Mouse (Mus musculus) hindbrain, embryonic 16.5 days (tissue): ENCODE results near the gene Dnm3. TPM values are rescaled to one million over a fixed set of nuclear protein-coding genes. Genes with fewer than 3 reads are reported as not detected.

ENCODE experiments used
- ATAC-seq: fragments of 200-750 bp; cut with Nextera tagmentation; 2 replicates; pipeline ENCODE4 v1.8.0; 2017; ENCODE audit warnings: moderate TSS enrichment, moderate library complexity
- H3K27ac ChIP-seq: fragments of 300-500 bp; sonication (generic); 2 replicates; pipeline ENCODE4 v1.5.1; 2014; ENCODE audit warnings: low read depth, mild to moderate bottlenecking, control low read depth, low read length, moderate library complexity
- H3K27me3 ChIP-seq: fragments of 300-500 bp; sonication (generic); replicated peaks from 2 replicates; pipeline ENCODE4 v1.6.1; 2014; ENCODE audit warnings: low read length; ENCODE audit not compliant: control insufficient read depth, insufficient read depth
- H3K36me3 ChIP-seq: fragments of 300-500 bp; sonication (generic); 2 replicates; pipeline ENCODE4 v1.6.1; 2014; ENCODE audit warnings: mild to moderate bottlenecking, low read length, moderate library complexity, mixed read lengths; ENCODE audit not compliant: control insufficient read depth, insufficient read depth
- H3K4me1 ChIP-seq: fragments of 300-500 bp; sonication (generic); 2 replicates; pipeline ENCODE4 v1.6.1; 2014; ENCODE audit warnings: low read depth, low read length; ENCODE audit not compliant: control insufficient read depth, insufficient read depth
- H3K4me2 ChIP-seq: fragments of 300-500 bp; sonication (generic); 2 replicates; pipeline ENCODE4 v1.6.1; 2014; ENCODE audit warnings: mild to moderate bottlenecking, low read length, control low read depth, moderate library complexity
- H3K4me3 ChIP-seq: fragments of 300-500 bp; sonication (generic); 2 replicates; pipeline ENCODE4 v1.5.1; 2014; ENCODE audit warnings: mild to moderate bottlenecking, low read length, control low read depth, moderate library complexity
- H3K9ac ChIP-seq: fragments of 300-500 bp; sonication (generic); 2 replicates; pipeline ENCODE4 v1.6.1; 2014; ENCODE audit warnings: low read depth, mild to moderate bottlenecking, control low read depth, low read length, moderate library complexity
- H3K9me3 ChIP-seq: fragments of 300-500 bp; sonication (generic); 2 replicates; pipeline ENCODE4 v1.6.1; 2014; ENCODE audit warnings: mild to moderate bottlenecking, low read length, moderate library complexity; ENCODE audit not compliant: control insufficient read depth
- WGBS: fragments of 180-500 bp; shearing (Covaris S2); extraction: QIAGEN DNeasy Blood & Tissue Kit; methylation state at CpG from one replicate; pipeline ENCODE4 v1.1.7; 2014; 5-methylcytosine and 5-hydroxymethylcytosine counted together
- polyA plus RNA-seq: library from polyadenylated mRNA; unstranded; fragments of >200 nt; fragmentation: Nextera tagmentation; extraction: Ambion mirVana; gene quantifications from 2 replicates; pipeline ENCODE4 v1.2.1, GENCODE M21; 2015

Gene Dnm3
- polyA plus RNA-seq, 1 experiment from 2014 or later: 57.1 TPM

DNA sequence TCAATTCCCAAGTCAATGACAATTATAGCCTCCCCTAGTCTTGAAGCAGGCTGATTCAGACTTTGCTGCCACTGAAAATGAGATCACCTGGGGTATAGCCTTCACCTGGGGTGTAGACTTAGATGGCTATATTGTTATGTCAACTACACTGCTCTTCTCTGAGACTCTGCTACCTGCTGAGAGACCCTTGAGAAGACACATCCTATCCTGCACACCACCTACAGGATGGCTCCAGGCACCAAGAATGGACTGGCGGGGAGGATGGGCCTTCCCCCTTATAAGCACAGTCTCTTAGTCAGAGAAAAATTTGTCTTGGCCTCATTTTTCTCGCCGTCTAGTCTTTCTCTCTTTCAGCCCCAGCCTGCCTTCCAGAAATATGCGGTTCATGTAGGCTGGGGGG lies 123.1 kb downstream of the Dnm3 start:
- H3K27ac ChIP-seq: no peak overlapping the region
- H3K4me2 ChIP-seq: no peak overlapping the region
- H3K36me3 ChIP-seq: 0 out of 2 replicates have a peak, but pooled peaks cover 3% of the 10 kb centered on the region
- 84% methylated on average over 4 of the region's 4 CpGs for WGBS
- no peak overlapping the region for H3K9ac ChIP-seq
- no peaks in the 10 kb centered on the region for H3K27me3 ChIP-seq
- H3K4me3 ChIP-seq: no peak overlapping the region
- peaks cover 2% of the 10 kb centered on the region; the same call in 1 of the 2 replicates for H3K4me1 ChIP-seq
- ATAC-seq: no peak
- no peaks in the 10 kb centered on the region for H3K9me3 ChIP-seq

DNA sequence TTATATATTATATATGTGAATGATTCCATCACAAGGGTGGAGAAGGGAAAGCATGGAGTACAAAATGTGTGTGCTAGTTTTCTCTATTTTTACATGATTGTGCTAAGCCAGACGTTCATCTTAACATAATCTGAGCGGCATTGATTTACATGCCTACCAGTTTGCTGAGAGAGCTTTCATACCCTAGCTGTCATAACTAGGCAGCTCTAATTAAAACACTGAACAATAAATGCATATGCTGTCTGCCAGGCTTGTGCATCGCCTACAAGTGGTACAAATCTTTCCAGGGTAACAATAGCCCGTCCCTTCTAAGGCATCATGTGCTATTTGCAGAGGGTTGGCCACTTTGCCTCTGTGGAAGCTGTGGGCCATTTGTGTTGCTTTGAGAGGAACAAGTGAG lies 124.0 kb downstream of the Dnm3 start:
- Histone ChIP-seq H3K4me2 (no peak overlapping the region), H3K27me3 (no peaks in the 10 kb centered on the region), H3K27ac (no peak overlapping the region), H3K36me3 (0 out of 2 replicates have a peak, but pooled peaks cover 3% of the 10 kb centered on the region), H3K4me1 (no peaks in the 10 kb centered on the region), H3K4me3 (no peak overlapping the region), H3K9ac (no peak overlapping the region), H3K9me3 (no peaks in the 10 kb centered on the region)
- ATAC-seq: no peak
- WGBS: 82% methylated on average over 4 of the region's 4 CpGs

DNA sequence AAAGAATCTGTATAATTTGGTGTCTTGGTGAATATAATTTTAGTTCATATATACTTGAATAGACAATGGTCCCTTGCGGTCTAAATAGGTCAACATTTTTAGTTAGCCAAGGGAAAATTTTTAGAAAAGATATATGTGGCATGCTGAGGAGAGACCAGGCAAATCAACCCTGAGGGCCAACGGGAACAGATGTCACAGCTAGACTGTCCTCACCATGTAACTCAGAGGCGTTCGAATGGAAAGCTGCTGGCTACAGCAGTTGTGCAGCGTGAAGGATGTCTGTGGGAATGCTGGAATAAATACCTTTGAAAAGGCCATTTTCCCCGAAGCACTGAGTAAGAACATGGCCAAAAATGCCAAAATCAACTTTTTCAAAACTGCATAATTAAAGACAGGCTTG lies 128.5 kb downstream of the Dnm3 start:
- no peaks in the 10 kb centered on the region for H3K4me1 ChIP-seq
- no peaks in the 10 kb centered on the region for H3K9me3 ChIP-seq
- 0 out of 2 replicates have a peak, but pooled peaks cover 3% of the 10 kb centered on the region for H3K36me3 ChIP-seq
- no peaks in the 10 kb centered on the region for H3K27me3 ChIP-seq
- H3K4me2 ChIP-seq: no peak overlapping the region
- no peak overlapping the region for H3K9ac ChIP-seq
- no peak overlapping the region for H3K4me3 ChIP-seq
- ATAC-seq: peak; percentile 50
- H3K27ac ChIP-seq: no peak overlapping the region
- WGBS: 70% methylated on average over 6 of the region's 6 CpGs

DNA sequence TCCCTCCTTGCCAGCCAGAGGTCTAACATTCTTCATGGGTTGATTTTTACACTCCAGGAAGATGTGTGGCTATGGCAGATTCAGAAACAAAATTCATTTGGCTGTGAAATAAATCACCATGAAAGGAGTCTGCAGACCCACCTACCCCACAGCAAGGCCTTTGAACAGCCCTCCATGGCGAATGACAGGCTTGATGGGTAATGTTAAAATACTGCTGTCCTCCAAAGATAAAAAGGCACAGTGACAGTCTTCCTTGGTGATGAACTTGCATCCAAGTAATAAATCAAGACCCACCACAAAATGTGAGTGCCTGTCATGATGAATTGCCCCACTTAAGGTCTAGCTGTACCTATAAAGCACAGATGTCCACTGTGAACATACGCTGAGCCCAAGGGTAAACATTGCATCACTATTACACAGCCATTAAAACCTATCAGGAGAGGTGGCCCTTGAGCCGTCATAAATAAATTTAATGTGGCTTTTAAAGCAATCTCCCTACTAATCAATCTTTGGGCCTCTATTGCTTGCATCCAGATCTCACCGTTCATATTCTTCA lies 131.3 kb downstream of the Dnm3 start:
- H3K9me3 ChIP-seq: no peaks in the 10 kb centered on the region
- 82% methylated on average over 4 of the region's 4 CpGs for WGBS
- no peak overlapping the region for H3K4me3 ChIP-seq
- H3K36me3 ChIP-seq: no peaks in the 10 kb centered on the region
- H3K9ac ChIP-seq: no peak overlapping the region
- H3K27me3 ChIP-seq: no peaks in the 10 kb centered on the region
- H3K4me1 ChIP-seq: no peaks in the 10 kb centered on the region
- ATAC-seq: no peak
- no peak overlapping the region for H3K4me2 ChIP-seq
- H3K27ac ChIP-seq: no peak overlapping the region

DNA sequence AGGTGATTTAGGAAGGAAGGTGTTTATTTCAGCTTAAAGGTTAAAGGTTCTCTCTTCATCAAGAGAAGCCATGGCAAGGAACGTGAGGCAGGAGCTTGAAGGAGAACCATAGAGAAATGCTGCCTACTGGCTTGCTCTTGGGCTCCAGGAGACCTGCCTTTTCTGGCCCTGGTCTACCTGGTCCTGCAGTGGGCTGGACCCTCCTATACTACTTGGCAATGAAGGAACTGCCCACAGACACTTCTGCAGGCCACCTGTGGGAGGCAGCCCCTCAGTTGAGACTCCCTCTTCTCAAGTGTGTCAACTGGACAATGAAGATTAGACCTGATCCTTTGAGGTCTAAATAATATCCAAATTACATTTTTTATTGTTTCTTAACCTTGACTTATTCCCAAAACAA lies 140.7 kb downstream of the Dnm3 start:
- H3K9me3 ChIP-seq: no peaks in the 10 kb centered on the region
- no peak overlapping the region for H3K27ac ChIP-seq
- no peak overlapping the region for H3K9ac ChIP-seq
- WGBS: 88% methylated on average over 1 of the region's 1 CpGs
- no peaks in the 10 kb centered on the region for H3K4me1 ChIP-seq
- no peak overlapping the region for H3K4me3 ChIP-seq
- no peaks in the 10 kb centered on the region for H3K27me3 ChIP-seq
- no peaks in the 10 kb centered on the region for H3K36me3 ChIP-seq
- no peak overlapping the region for H3K4me2 ChIP-seq
- ATAC-seq: no peak

DNA sequence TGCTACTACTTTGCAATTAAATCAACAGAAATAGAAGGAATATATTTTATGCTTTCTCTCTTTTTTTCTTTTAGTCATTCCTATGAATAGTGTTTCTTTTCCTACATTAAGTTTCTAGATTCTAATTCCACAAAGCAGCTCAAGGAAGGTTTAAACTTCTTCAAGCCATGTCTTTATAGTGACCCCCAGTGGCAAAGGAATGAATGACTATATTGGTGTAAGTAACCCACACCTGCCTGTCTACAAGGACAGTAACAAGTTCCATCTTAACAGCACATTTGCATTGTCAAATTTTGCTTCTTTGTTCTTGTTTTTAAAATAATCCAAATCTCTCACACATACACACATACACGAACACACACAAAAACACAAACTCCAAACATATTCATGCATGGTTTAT lies 141.2 kb downstream of the Dnm3 start:
- H3K4me1 ChIP-seq: no peaks in the 10 kb centered on the region
- no peak overlapping the region for H3K4me2 ChIP-seq
- no peaks in the 10 kb centered on the region for H3K27me3 ChIP-seq
- H3K9me3 ChIP-seq: no peaks in the 10 kb centered on the region
- WGBS: 25% methylated on average over 1 of the region's 1 CpGs
- no peak overlapping the region for H3K9ac ChIP-seq
- no peak overlapping the region for H3K4me3 ChIP-seq
- peak; percentile 61 for ATAC-seq
- no peaks in the 10 kb centered on the region for H3K36me3 ChIP-seq
- H3K27ac ChIP-seq: no peak overlapping the region

DNA sequence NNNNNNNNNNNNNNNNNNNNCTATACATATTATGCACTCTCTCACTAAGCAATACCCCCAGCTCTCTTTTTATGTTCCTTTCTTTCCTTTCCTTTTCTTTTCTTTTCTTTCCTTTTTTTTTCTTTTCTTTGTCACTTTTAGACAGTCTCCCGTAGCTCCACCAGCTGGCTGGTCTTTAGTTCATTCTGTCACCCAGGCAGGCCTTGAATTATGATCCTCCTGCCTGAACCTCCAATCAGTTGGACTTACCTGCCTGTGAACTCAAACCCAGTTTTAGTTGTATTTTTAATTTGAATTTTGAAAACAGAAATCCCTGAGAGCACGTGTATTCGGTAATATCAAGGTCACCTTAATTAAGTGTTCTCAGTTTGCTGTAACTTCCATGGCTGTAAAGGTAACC lies 141.6 kb downstream of the Dnm3 start:
- 48% methylated on average over 3 of the region's 3 CpGs for WGBS
- H3K27me3 ChIP-seq: no peaks in the 10 kb centered on the region
- H3K4me3 ChIP-seq: no peak overlapping the region
- H3K36me3 ChIP-seq: no peaks in the 10 kb centered on the region
- H3K9me3 ChIP-seq: no peaks in the 10 kb centered on the region
- ATAC-seq: peak; percentile 30; the same call in 1 of the 2 replicates
- no peak overlapping the region for H3K27ac ChIP-seq
- H3K4me1 ChIP-seq: no peaks in the 10 kb centered on the region
- H3K4me2 ChIP-seq: no peak overlapping the region
- no peak overlapping the region for H3K9ac ChIP-seq

DNA sequence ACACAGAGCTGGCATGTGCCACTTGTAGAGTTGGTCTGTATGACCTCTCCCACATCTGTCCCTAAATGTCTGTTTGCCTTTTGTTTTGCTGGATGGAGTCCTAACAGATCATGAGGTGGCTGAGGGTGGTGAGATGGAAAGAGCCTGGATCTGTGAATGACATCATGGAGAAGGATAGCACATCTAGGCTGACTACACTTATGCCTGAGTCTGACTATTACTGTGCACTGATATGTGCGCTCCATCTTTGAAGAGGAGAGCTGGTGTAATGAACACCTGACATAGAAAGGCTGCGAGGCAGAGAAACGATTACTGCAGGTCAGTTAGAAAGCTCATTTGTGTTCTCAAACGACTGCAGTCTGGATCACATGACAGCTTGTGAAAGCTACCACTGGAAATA lies 149.2 kb downstream of the Dnm3 start:
- H3K9me3 ChIP-seq: no peaks in the 10 kb centered on the region
- no peaks in the 10 kb centered on the region for H3K4me1 ChIP-seq
- H3K4me2 ChIP-seq: no peak overlapping the region
- no peak overlapping the region for H3K27ac ChIP-seq
- no peaks in the 10 kb centered on the region for H3K27me3 ChIP-seq
- no peaks in the 10 kb centered on the region for H3K36me3 ChIP-seq
- 67% methylated on average over 4 of the region's 4 CpGs for WGBS
- no peak; the same call in 1 of the 2 replicates for ATAC-seq
- no peak overlapping the region for H3K9ac ChIP-seq
- H3K4me3 ChIP-seq: no peak overlapping the region

DNA sequence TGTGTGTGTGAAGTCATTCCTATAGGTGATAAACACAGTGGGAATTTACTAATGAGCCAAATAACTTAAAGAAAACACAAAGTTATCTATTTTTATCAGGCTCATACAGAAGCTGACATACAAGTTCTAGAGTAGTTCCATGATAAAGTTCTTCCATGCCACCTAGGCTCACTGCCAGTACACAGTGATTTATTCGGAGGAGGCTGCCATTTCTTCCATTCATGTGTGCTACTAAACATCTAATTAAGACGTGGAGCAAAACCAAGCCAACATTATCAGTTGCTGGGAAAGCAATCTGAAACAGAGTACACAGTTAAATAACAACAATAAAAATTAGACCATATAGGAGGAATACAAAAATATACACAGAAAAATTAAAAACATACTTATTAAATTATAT lies 150.2 kb downstream of the Dnm3 start:
- Histone ChIP-seq H3K4me3 (no peak overlapping the region), H3K27ac (no peak overlapping the region), H3K9me3 (no peaks in the 10 kb centered on the region), H3K36me3 (no peaks in the 10 kb centered on the region), H3K9ac (no peak overlapping the region), H3K4me2 (no peak overlapping the region), H3K27me3 (no peaks in the 10 kb centered on the region), H3K4me1 (no peaks in the 10 kb centered on the region)
- 59% methylated on average over 2 of the region's 2 CpGs for whole genome bisulfite sequencing
- no peak for ATAC-seq

DNA sequence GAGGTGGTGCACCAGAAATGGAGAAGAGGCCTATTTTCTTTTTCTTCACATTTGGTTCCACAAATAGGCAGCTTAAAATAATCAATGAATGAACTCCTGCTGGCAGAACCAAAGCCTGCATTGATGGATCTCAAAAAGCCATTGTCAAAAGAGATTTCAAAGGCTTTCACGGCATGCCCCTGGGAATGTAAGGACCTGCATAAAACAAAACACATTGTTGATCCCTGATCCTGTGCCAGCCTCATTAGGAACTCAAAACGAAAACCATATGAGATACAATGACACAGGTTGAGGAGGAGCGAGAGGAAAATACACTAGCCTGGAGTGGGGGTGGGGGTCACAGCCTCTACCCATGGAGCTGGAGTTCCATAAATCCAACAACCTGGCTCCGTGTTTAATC lies 153.4 kb downstream of the Dnm3 start:
- H3K9me3 ChIP-seq: no peaks in the 10 kb centered on the region
- 9% methylated on average over 4 of the region's 4 CpGs for WGBS

More for the DNA sequence above, 153.4 kb downstream of the Dnm3 start:
- Histone ChIP-seq H3K27me3 (no peaks in the 10 kb centered on the region), H3K27ac (no peak overlapping the region), H3K4me3 (no peak overlapping the region), H3K4me2 (no peak overlapping the region), H3K4me1 (no peaks in the 10 kb centered on the region), H3K36me3 (no peaks in the 10 kb centered on the region), H3K9ac (no peak overlapping the region)
- no peak for ATAC-seq
